Mouse (Mus musculus) lung, postnatal 0 days (tissue): Measurements from ENCODE around the gene St8sia1. TPM values are rescaled to one million over a fixed set of nuclear protein-coding genes. Genes with fewer than 3 reads are reported as not detected.

Source experiments
- ATAC-seq: fragments of 200-750 bp; cut with Nextera tagmentation; 2 replicates; pipeline ENCODE4 v1.8.0; 2017; ENCODE audit warnings: moderate library complexity
- DNase-seq: peaks from one replicate; pipeline ENCODE4 v3.0.0-alpha.2; 2016; ENCODE audit warnings: low spot score
- H3K27ac ChIP-seq: fragments of 300-500 bp; sonication (generic); 2 replicates; pipeline ENCODE4 v1.5.1; 2014; ENCODE audit warnings: antibody characterized with exemption, mild to moderate bottlenecking, low read length, mixed read lengths
- H3K27me3 ChIP-seq: fragments of 300-500 bp; sonication (generic); replicated peaks from 2 replicates; pipeline ENCODE4 v1.6.1; 2014; ENCODE audit warnings: low read length, mixed read lengths; ENCODE audit not compliant: insufficient read depth
- H3K36me3 ChIP-seq: fragments of 300-500 bp; sonication (generic); 2 replicates; pipeline ENCODE4 v1.6.1; 2014; ENCODE audit warnings: low read length, mixed read lengths; ENCODE audit not compliant: insufficient read depth
- H3K4me1 ChIP-seq: fragments of 300-500 bp; sonication (generic); 2 replicates; pipeline ENCODE4 v1.6.1; 2014; ENCODE audit warnings: antibody characterized with exemption, low read depth, low read length, mixed read lengths; ENCODE audit not compliant: insufficient read depth
- H3K4me2 ChIP-seq: fragments of 300-500 bp; sonication (generic); replicated peaks from 2 replicates; pipeline ENCODE4 v1.6.1; 2014; ENCODE audit warnings: low read depth, mild to moderate bottlenecking, low read length, moderate library complexity, mixed read lengths
- H3K4me3 ChIP-seq: fragments of 300-500 bp; sonication (generic); 2 replicates; pipeline ENCODE4 v1.5.1; 2014; ENCODE audit warnings: low read depth, low read length
- H3K9ac ChIP-seq: fragments of 300-500 bp; sonication (generic); replicated peaks from 2 replicates; pipeline ENCODE4 v1.6.1; 2014; ENCODE audit warnings: low read depth, mild to moderate bottlenecking
- H3K9me3 ChIP-seq: fragments of 300-500 bp; sonication (generic); 2 replicates; pipeline ENCODE4 v1.6.1; 2016; ENCODE audit warnings: low read length, mixed read lengths
- CTCF ChIP-seq: IDR thresholded peaks from 2 replicates; pipeline ENCODE4 v1.5.1; 2016; ENCODE audit warnings: antibody characterized with exemption, mild to moderate bottlenecking
- EP300 ChIP-seq: IDR thresholded peaks from 2 replicates; pipeline ENCODE4 v1.6.1; 2016; ENCODE audit warnings: antibody characterized with exemption, mild to moderate bottlenecking, control low read depth
- WGBS: fragments of 180-500 bp; shearing (Covaris S2); extraction: QIAGEN DNeasy Blood & Tissue Kit; methylation state at CpG from one replicate; pipeline ENCODE4 v1.1.7; 2014; 5-methylcytosine and 5-hydroxymethylcytosine counted together
- polyA plus RNA-seq: library from polyadenylated mRNA; unstranded; fragments of >200 nt; fragmentation: Nextera tagmentation; extraction: Ambion mirVana; gene quantifications from 2 replicates; pipeline ENCODE4 v1.2.1, GENCODE M21; 2015

St8sia1 gene
- polyA plus RNA-seq, 1 experiment from 2014 or later: 0.11 TPM

DNA sequence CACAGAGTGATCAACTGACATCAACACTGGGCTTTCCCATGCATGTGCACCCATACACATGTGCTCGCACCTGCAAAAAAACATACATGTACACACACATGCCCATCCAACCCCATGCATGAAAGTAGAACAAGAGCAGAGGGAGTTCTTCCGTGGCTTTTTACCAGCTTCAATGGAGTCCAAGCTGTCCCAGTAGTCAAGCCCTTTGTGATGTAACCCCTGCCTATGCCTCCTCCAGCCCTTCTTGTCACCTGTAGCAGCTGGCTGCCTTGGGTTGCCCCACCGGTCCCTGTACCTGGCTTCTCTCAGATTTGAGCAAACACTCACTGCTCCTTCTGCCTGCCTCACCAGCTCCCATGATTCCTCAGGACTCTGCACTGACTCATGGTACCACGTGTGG is 119.2 kb downstream of the St8sia1 start:
- no peak overlapping the region for H3K9ac ChIP-seq
- no peak overlapping the region for H3K4me3 ChIP-seq
- no peak for DNase-seq
- no peak for ATAC-seq
- TF ChIP-seq EP300: no peak
- no peak for TF ChIP-seq CTCF
- H3K27me3 ChIP-seq: no peaks in the 10 kb centered on the region
- H3K36me3 ChIP-seq: no peaks in the 10 kb centered on the region
- H3K27ac ChIP-seq: no peak overlapping the region
- H3K4me1 ChIP-seq: no peaks in the 10 kb centered on the region
- H3K4me2 ChIP-seq: no peak overlapping the region
- WGBS: 73% methylated on average over 4 of the region's 4 CpGs
- H3K9me3 ChIP-seq: no peaks in the 10 kb centered on the region

DNA sequence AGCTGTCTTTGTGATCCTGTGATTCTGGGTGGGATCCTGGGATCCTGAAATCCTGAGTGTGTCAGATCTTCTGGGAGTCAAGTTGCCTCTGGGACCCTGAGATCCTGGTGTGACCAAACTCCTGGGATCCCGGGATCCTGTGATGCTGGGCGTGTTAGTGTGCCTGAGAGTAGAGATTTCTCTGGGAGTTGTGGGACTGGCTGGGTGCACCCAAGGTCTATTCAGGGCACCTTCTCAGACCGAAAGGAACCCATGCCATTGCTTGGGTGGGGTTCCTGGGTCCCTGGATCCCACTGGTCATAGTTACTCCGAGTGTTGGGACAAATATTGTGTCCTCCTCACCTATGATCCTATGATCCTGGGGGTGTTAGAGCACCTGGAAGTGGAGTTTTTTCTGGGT is 120.2 kb downstream of the St8sia1 start:
- no peak overlapping the region for H3K9ac ChIP-seq
- H3K27ac ChIP-seq: no peak overlapping the region
- no peak overlapping the region for H3K4me2 ChIP-seq
- no peaks in the 10 kb centered on the region for H3K36me3 ChIP-seq
- TF ChIP-seq EP300: no peak
- TF ChIP-seq CTCF: no peak
- no peaks in the 10 kb centered on the region for H3K9me3 ChIP-seq
- H3K4me3 ChIP-seq: no peak overlapping the region
- 82% methylated on average over 4 of the region's 4 CpGs for WGBS
- DNase-seq (no peak), ATAC-seq (no peak)
- H3K4me1 ChIP-seq: no peaks in the 10 kb centered on the region
- H3K27me3 ChIP-seq: no peaks in the 10 kb centered on the region

DNA sequence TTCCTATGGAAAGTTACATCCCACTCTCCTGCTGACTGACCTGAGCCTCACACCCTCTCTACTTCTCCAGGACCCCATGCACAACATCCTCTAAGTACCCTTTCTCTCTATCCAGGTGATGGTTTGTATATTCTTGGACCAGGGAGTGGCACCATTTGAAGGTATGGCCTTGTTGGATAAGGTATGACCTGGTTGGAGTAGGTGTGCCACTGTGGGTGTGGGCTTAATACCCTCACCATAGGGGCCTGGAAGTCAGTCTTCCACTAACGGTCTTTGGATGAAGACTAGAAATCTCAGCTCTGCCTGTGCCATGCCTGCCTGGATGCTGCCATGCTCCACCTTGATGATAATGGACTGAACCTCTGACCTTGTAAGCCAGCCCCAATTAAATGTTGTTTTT is 125.8 kb downstream of the St8sia1 start:
- no peak for TF ChIP-seq CTCF
- no peak for TF ChIP-seq EP300
- Histone ChIP-seq H3K4me1 (no peaks in the 10 kb centered on the region), H3K9ac (no peak overlapping the region), H3K27me3 (no peaks in the 10 kb centered on the region), H3K4me3 (no peak overlapping the region), H3K27ac (no peak overlapping the region), H3K9me3 (no peaks in the 10 kb centered on the region), H3K36me3 (no peaks in the 10 kb centered on the region), H3K4me2 (no peak overlapping the region)
- no peak for DNase-seq
- no peak for ATAC-seq
- 88% methylated on average over 1 of the region's 1 CpGs for WGBS

DNA sequence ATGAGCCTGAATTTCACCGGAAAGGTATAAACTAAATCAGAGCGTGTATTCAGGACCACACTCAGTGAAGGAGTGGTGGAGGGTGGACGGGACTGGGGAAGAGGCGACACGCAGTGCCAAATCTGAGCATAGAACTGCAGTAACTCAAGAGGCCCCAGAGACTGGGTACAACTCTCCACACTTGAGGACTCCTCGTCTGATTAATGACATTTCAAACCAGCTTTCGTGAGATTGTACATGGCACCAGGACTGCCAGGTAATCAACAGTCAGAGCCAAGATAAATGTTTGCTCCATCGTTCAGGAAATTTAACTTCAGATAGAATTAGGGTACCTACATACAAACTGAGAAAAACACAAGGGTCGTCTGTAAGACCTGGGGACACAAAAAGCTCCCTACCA is 126.9 kb downstream of the St8sia1 start:
- Histone ChIP-seq H3K4me2 (no peak overlapping the region), H3K27ac (no peak overlapping the region), H3K36me3 (no peaks in the 10 kb centered on the region), H3K4me1 (no peaks in the 10 kb centered on the region), H3K9me3 (no peaks in the 10 kb centered on the region), H3K4me3 (no peak overlapping the region), H3K27me3 (no peaks in the 10 kb centered on the region), H3K9ac (no peak overlapping the region)
- 61% methylated on average over 9 of the region's 9 CpGs for WGBS
- ATAC-seq (no peak), DNase-seq (no peak)
- TF ChIP-seq CTCF: no peak
- TF ChIP-seq EP300: no peak

DNA sequence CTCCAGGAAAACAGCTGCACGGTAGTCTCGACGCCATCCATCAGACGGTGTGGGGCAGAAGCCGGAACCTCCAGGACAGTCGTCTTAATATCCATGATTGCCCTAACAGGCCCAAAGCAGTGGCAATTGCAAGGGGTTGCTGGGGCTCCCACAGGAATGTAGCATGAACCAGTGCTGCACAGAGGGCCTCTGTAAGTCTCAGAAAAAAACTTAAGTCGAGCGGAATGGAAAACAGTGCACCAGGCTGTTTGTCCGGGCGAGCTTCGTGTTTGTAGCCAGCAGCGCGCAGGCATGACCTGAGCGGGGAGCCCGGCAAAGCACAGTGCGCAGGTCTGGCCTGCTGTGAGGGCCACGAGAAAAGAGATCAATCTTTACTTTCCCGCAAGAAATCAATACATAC is 128.5 kb downstream of the St8sia1 start:
- DNase-seq (no peak), ATAC-seq (no peak)
- 68% methylated on average over 18 of the region's 18 CpGs for WGBS
- no peak overlapping the region for H3K4me3 ChIP-seq
- TF ChIP-seq EP300 (no peak), CTCF (no peak)
- no peaks in the 10 kb centered on the region for H3K4me1 ChIP-seq
- no peaks in the 10 kb centered on the region for H3K36me3 ChIP-seq
- H3K27ac ChIP-seq: no peak overlapping the region
- H3K4me2 ChIP-seq: no peak overlapping the region
- no peak overlapping the region for H3K9ac ChIP-seq
- no peaks in the 10 kb centered on the region for H3K9me3 ChIP-seq
- no peaks in the 10 kb centered on the region for H3K27me3 ChIP-seq

DNA sequence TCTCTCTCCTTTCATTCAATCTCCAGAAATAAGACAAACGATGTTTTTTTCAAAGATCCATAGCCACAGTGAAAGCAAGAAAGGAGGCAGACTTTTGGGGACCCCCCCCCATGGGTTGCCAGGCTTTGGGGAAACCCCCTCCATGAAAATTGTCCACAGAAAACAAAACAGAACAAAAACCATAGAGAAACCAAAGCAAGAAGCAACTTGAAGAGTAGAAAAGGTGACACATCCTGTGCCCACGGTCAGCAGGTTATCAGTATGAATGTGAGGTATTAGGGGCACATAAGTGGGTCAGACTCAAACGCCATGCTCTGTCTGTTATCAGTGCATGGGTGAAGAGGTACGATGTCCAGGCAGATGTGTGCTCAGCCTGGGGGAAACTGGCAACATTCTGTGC is 129.3 kb downstream of the St8sia1 start:
- no peak overlapping the region for H3K4me2 ChIP-seq
- no peaks in the 10 kb centered on the region for H3K36me3 ChIP-seq
- H3K9me3 ChIP-seq: no peaks in the 10 kb centered on the region
- no peak overlapping the region for H3K27ac ChIP-seq
- DNase-seq (no peak), ATAC-seq (no peak)
- 46% methylated on average over 4 of the region's 4 CpGs for WGBS
- no peaks in the 10 kb centered on the region for H3K4me1 ChIP-seq
- H3K27me3 ChIP-seq: no peaks in the 10 kb centered on the region
- TF ChIP-seq CTCF (no peak), EP300 (no peak)
- no peak overlapping the region for H3K4me3 ChIP-seq
- H3K9ac ChIP-seq: no peak overlapping the region

DNA sequence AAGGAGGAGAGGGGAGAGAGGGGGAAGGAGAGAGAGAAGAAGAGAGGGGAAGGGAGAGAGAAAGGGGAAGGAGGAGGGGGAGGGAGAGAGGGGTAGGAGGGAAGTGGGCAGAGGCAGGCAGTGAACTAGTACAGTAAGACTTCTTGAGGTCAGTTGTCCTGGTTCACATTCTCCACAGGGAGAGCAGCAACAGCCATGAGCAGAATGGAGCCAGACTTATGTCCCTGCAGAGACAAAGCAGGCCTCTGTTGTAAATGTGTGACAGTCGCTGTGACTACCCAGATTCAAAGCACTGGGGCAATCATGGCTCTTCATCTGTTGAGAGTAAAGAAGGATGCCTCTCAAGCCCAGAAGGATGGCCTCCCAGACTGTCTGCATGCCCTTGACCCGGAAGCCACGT is 132.5 kb downstream of the St8sia1 start:
- H3K9ac ChIP-seq: no peak overlapping the region
- H3K36me3 ChIP-seq: no peaks in the 10 kb centered on the region
- no peak for DNase-seq
- no peak overlapping the region for H3K4me3 ChIP-seq
- no peak for ATAC-seq
- H3K4me2 ChIP-seq: no peak overlapping the region
- no peaks in the 10 kb centered on the region for H3K9me3 ChIP-seq
- no peak overlapping the region for H3K27ac ChIP-seq
- H3K27me3 ChIP-seq: no peaks in the 10 kb centered on the region
- TF ChIP-seq EP300 (no peak), CTCF (no peak)
- WGBS: 78% methylated on average over 3 of the region's 3 CpGs
- no peaks in the 10 kb centered on the region for H3K4me1 ChIP-seq
